Mouse (Mus musculus) bone marrow, adult 2 months (tissue): Measurements from ENCODE around the gene Narfl.
"Not testable (repeated sequence)": the region's sequence is repeated elsewhere in the genome, so short reads cannot be mapped to it uniquely, and the experiment has no call there.

Experiments used
- CTCF ChIP-seq: fragments of 200-500 bp; IDR thresholded peaks from 2 replicates; pipeline ENCODE4 v1.5.1; 2011; ENCODE audit warnings: low read length, control low read depth; ENCODE audit not compliant: control insufficient read depth, insufficient read depth
- POLR2A ChIP-seq: fragments of 200-500 bp; IDR thresholded peaks from 2 replicates; pipeline ENCODE4 v1.6.1; 2011; ENCODE audit warnings: low read depth, mild to moderate bottlenecking, control low read depth, low read length, borderline replicate concordance; ENCODE audit not compliant: control insufficient read depth

GRCm38 (mm10) chr17:25807452-25807851 is 33.9 kb downstream of the Narfl start:
- not testable (repeated sequence) for TF ChIP-seq CTCF, POLR2A
